Mouse (Mus musculus) hindlimb bud, embryonic 11.5 days (tissue): ENCODE data around the gene Ptpa.
A peak's percentile ranks its signal among the peaks of the same experiment; 100 is the strongest.

Experiments
- DNase-seq: peaks from one replicate; pipeline ENCODE4 v3.0.0-alpha.2; 2012; ENCODE audit warnings: low read depth, low spot score; ENCODE audit errors: extremely low spot score

Gene Ptpa

DNA sequence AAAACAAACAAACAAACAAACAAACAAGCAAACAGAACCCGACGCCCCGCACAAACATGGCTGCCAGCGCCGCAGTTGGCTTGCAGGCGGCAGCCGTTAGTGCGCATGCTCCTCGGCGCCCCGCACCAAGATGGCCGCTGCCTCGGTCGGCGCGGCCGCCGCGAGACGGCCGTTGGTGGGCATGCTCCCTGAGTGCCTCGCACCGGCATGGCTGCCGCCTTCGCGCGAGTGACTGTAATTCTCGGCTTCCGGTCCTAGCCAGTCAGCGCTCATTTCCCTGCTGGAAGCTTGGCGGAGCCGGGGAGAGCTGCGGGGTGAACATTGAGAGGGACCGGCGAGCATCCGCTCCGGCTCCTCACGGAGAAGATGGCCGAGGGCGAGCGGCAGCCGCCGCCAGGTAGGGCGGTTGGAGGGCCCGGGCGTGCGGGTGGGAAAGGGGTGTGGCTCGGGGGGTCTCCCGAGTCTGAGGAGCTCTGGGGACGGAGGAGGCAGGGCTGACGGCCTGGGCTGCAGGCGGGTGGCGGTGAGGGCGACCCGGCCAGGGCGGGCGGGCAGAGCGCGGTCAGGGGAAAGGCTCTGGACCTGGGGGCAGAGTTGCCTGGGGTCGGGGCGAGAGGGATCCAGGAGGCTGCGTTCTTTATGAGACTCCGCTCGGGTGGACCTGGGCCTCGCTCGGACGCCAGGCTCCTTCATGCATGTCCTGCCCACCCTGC lies at the start of gene Ptpa:
Gene Ptpa (plus strand): TSS at position 104 of the 713 bp plus-strand sequence.
- DNase-seq, result peak; percentile 76

DNA sequence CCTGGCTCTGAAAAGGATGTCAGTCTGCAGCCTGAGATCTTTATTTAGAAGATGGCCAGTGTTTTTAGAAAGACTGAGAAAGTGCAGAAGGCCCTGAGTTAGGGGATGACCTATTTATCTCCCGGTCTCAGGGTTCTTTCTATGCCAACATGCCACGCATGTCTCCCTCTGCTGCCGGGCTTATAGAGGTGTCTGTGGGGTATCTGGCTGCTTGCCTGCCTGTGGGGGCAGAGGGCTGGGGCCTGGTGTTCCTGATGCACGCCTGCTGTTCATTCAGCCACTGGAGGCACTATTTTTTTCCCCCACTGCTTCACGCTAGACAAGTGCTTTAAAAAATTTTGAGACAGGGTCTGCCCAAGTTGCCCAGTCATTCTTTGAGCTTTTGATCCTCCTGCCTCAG lies 49.6 kb upstream of the Ptpa start:
- no peak for DNase-seq

DNA sequence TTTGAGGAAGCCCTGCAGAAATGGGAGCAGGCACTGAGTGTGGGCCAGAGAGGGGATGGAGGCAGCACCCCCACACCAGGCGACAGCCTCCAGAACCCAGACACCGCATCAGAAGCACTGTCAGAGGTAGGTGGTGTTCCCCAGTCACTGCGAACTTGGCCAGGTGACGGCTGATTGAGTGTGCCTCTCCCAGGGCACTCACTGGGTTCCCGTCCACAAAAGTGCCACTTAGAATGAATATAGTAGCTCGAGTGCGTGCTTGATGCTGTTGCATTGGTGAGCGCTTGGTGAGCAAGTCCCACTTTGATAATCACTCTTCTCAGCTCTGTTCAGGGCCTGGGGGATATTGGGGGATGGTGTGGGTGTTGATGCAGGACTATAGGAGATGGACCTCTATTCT lies 44.3 kb upstream of the Ptpa start:
- no peak for DNase-seq

DNA sequence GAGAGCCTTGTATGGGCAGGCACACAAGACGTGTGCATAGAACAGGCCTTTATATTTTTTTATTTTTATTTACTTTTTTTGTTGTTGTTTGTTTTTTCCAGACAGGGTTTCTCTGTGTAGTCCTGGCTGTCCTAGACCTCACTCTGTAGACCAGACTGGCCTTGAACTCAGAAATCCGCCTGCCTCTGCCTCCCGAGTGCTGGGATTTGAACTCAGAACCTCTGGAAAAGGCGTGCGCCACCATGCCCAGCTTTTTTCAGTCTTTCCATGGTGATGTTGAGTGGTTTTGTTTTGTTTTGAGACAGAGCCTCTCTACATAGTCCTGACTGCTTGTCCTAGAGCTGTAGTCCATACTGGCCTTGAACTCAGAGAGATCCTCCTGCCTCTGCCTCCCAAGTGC lies 43.1 kb upstream of the Ptpa start:
- DNase-seq, result no peak

DNA sequence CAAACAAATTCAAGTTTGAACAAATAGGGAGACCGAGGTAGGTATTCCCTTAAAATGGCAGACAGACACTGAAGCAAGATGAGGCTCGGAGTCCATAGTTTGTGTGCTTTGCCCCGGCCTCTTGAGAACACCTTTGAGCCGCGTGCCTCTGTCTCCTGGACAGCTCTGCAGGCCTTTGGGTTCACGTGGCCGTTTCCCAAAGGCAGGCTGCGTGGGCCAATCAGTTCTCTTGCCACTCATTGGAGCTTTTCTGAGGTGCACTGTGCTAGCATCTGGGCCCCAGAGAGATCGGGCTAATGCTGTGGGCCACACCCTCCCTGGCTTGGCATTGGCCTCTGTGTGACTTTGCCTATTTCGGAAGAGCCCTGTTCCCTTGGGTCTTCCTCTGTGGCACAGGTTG lies 39.9 kb upstream of the Ptpa start:
- no peak for DNase-seq

DNA sequence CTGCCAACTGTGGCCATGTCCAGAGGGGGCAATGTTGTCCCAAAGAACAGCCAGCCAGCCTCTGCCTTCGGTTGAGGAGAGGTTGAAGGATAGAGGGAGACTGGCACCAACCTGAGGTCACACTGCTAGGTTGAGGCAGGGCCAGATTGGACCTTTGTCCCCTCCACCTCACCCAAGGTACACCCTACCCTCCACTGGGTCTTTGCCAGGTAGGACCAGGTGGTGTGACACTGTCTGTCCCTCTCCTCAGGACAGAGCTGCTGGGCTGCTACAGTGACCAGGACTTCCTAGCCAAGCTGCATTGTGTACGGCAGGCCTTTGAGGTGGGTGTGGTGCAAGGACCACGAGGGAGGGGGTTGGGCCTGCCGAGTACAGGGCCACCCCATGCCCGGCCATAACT lies 38.1 kb upstream of the Ptpa start:
- DNase-seq, result no peak

DNA sequence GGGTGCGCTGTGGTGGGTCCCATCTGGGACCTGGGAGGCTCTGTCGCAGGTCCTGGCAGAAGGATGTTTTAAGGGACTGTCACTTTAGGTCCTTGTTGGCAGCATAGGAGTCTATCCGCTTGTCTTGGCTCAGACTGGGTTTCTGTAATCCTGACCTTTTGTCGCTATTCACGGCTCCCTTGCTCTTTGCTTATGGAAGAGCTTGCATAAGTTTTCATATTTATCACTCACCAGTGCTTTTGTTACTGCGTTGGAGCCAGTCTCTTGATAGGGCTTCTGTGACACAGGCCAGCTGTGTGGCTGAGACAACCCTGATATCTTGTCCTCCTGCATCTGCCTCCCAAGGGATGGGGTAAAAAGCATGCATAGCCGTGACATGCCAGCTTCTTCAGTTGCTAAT lies 36.5 kb upstream of the Ptpa start:
- no peak for DNase-seq

DNA sequence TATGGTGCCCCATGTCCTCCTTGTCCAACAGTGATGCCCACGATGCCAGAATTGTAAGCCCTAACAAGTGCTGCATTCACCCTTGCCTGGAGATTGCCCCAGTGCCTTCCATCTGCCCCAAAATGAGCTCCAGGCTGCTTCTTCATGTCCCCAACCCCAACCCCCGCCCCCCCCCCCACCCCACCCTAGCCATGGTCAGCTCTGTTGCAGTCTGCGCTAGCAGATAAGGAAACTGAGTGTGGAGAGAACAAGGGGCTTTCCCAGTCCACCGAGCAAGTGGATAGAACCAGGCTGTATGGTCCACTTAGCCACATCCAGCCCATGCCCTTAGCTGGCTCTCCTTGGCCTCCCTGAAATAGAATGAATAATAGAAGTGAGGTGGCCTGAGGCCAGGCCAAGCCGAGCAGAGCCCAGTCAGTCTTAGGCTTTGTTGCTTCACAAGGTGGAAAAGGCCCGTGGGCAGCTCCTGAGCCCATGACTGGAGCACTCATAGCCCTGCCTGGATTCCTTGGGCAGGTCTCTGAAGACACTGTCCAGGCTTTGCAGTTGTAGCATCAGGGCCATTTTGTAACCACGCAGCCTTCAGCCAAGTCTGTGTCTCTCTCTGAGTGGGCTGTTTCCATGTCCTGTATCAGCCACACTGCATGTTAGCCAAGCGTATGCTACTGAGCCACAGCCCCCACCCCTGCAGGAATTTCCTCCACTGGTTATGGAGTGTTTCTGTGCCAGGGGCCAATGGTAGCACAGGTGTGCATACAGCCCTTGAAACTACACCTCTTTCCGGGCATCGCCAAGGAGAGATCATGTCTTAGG lies 35.1 kb upstream of the Ptpa start:
- DNase-seq, result no peak

DNA sequence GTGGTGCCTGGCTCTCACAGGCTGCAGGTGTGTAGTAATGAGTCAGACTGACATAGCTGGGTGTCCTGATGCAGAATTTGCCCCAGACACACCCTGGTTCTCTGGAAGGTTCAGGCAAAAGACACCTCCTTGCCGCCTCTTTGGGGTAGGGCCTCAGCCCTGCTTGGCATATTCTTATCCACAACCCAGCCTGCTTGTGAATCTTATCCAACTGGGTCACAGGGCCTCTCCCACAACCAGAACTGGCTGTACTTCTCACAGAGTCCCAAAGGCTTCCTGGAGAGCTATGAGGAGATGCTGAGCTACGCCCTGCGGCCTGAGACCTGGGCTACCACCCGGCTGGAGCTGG lies 34.5 kb upstream of the Ptpa start:
- DNase-seq, result no peak

DNA sequence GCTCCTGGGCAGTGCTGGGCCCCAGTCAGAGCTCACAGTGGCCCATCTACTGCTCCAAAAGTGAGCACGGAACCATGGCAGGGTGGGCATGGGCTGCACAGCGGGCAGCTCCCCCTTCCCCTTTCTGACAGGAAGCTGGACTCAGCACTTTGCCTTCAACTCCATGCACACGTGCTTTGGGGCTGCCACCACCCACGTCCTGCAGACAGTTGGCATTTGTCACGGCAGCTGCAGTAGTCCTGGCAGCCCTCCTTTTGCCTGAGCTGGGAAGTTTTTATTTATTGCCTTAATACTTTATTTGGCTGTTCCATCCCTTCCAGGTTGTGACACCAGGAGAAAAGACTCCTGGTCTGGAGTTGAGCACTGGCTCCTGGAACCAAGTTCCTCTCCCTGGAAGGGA lies 31.0 kb upstream of the Ptpa start:
- no peak for DNase-seq

DNA sequence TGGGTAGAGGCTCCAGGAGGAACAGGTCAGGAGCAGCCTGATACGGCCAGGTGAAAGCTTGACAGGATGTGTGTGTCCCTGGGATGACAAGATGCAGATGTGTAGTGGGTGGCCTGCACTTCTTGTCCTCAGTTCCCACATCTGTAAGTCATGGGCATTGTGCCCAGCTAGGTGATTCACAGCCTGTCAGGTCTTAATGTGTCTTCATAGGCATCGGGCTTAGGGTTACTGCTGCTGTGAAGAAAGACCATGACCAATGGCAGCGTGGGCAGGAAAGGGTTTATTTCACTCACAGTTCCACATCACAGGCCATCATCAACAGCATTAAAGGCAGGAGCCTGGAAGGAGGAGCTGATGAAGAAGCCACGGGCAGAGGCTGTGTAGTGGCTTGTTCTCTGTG lies 30.2 kb upstream of the Ptpa start:
- no peak for DNase-seq

DNA sequence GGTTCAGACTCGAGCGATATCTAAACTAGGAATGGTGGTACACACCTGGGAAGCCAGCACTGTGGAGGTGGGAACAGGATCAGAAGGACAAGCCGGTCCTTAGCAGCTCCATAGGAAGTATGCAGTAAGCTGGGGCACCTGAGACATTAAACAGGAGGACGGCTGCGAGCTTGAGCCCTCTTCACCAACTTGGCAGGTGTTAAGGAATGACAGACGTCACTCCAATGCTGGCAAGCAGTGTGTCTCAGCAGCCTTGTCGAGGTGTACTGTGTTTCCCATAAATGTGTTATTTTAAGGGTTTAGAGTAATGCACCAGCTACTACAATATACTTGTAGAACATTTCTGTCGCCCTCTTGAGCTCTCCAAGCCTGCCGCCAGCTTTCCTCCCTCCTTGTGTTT lies 28.9 kb upstream of the Ptpa start:
- no peak for DNase-seq

DNA sequence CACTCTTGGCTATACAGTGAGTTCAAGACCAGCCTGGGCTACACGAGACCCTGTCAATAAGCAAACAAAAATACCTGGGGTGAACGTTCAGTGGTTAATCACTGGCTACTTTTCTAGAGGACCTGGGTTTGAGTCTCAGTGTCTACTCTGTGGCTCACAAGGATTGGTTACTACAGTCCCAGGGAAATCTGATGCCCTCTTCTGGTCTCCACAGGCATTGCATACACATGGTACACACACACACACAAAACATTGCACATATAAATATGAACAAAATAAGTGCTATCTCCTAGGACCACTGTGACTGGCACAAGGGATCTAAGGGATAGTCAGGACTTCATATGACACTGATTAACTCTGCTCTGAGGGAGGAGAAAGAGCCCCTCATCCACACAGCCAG lies 26.8 kb upstream of the Ptpa start:
- DNase-seq, result no peak

DNA sequence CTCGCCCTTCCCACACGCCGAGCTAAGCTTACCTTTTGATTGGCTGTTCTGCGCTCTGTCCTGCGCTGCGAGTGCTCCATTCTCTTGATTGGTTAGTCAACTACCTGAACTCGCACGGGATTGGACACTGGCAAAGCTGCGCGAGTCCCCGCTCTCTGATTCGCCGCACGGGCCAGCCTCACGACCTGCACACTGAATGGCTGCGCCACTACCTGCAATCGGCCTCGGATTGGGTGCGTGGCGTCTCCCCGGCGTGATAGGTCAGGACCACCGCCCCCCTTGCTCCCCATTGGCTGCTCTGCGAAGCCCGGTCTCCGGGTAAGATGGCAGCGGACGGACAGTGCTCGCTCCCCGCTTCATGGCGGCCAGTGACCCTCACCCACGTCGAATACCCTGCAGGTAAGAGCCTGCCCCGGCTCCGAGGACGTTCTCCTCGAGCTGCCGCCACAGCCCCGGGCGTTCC lies 23.7 kb upstream of the Ptpa start, which contains the start of gene Dolpp1:
Gene Dolpp1 (plus strand): TSS at position 141 of the 463 bp plus-strand sequence.
- peak; percentile 94 for DNase-seq

DNA sequence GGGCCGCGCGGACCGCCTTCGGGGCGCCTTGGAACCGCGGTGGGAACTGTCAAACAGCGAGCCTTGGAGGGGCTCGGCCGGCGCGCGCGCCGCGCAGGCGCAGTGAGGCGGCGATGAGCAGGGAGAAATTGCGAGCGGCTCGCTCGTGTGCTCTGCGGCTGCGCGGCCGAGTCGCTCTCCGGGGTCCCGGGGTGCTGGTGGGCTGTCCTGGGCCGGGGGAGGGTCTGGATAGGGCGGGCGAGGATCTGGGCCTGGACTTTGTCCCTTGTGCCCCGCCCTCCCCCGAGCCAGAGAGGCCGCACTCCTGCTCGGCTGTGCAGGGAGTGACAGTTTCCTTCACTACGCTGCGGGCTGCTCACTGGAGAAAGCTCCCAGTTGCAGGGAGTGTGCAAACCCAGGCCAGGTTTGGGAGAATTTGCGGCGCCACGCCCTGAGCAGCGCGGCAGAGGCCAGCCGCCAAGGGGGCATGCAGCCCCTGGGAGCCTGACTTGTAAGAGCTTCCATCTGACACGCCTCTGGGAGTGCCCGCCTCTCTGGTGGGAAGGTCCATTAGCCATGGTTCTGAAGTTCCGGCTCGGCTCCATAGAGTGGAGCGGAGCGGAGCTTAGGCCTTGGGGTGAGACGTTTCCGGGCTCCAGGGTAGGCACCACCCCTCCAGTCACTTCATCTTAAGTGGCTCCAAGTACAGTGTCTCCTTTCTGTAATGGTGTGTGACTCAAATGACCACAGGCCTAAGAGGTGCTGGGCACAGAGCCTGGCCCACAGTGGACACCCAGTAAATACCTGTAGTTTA lies 23.1 kb upstream of the Ptpa start:
- peak; percentile 50 for DNase-seq

DNA sequence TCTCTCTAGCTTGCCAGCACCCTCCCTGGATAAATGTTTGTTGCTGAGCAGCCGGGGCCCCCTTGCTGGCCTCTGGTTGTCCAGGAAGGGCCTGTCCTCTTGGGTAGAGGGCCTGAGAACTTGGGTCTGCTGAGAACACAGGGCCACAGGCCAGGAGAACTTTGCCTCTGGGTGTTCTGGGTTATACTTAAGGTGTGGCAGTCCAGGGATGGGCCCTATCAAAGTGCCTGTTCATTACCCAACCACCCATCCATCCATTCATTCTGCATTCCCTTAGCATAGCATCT lies 22.5 kb upstream of the Ptpa start:
- no peak for DNase-seq

DNA sequence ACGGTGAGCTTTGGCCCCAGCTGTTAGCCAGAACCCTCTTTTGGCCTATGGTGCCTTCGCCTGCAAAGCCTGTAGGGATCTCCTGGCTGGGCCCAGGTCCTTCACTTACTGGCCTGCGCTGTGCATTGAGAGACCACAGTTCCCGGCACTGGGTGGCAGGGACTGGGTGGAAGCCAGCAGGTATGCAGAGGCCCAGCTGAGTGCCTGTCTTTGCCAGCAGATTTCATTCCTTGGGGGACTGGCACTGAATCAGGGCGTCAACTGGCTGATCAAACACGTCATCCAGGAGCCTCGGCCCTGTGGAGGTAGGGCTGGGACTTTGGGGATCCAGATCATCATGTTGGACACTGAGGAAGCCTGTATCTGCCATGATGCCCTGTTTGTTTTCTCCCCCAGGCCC lies 20.1 kb upstream of the Ptpa start:
- no peak for DNase-seq

DNA sequence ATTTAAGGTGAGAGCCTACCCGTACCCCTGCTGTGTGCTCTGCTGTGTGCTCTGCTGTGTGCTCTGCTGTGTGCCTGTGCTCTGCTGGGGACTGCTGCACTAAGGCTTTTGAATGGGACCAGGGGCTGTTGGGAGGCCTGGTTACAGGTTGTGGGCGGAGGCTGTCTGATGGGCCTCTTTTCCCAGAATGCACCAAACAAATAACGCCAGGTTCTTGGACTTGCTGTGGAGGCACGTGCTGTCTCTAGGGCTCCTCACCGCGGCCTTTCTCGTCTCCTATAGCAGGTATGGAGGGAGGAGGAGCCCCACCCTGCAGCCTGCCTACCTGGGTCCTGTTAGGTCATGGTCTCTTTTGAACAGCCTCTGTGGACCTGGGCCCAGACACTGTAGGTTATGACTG lies 19.6 kb upstream of the Ptpa start:
- no peak for DNase-seq

DNA sequence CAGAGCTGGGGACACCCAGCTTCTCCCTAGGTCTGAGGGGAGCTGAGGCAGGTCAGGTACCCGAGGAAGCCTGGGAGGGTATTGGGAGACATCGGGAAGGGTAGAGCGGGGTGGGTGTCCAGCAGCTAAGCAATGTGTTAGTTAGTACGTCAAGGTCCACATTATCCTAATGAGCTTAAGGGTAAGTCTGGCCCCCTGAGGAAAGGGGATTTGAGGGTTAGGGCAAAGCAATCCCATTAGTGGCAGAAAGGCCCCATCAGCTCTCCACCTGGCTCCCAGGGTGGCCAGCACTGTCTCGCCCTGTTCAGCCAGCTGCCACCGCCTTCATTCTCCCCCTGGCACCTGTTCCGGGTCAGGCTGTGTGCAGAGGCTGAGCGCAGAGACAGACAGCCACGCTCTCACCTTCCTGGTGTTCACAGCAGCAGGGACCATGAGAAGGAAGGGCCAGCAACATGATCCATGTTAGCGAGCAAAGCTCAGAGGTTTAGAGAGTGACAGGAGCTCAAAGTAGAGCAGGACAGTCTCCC lies 17.8 kb upstream of the Ptpa start:
- no peak for DNase-seq

DNA sequence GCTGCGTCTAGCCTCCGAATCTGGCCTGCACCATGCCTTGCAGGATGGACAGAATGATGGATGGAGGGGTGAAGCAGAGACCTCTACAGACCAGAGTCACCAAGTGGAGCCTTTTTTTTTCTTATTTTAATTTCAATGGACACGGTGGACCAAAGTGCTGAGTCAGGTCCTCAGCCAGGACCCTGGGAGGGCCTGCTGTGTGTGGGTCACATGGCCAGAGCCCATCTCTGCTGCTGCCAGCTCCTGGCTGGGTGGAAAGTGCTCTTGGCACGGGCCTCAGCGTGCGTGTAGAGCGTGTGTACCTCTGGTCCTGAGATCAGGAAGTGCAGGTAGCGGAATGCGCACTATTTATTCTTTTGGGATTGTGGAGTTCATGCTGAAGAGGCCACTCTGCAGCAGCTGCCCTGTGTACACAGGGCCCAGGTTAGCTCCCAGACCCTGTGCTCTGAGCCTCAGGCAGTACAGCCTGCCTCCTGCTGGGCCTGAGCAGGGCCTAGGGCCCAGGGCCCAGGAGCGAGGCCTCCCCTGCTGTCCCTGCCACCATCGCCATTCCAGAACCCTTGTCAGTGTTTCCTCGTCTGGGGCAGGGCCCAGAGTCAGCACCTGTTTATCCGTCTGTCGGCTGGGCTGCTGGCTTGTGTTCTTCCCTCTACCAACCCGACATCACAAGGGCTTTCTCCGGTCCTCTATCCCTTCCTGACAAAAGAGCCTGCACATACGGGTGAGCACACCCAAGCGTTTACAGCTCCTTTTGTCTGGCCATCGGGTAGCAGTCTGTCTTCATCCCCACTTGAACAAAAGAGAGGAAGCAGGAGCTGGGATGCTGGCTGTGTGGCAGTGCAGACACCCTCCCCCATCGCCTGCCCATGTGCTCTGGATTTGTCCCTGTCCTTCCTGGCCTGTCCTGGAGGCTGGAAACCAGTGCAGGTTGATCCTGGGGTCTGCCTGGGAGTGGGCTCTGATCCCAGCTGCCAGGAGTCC lies 16.4 kb upstream of the Ptpa start:
- DNase-seq, result no peak

DNA sequence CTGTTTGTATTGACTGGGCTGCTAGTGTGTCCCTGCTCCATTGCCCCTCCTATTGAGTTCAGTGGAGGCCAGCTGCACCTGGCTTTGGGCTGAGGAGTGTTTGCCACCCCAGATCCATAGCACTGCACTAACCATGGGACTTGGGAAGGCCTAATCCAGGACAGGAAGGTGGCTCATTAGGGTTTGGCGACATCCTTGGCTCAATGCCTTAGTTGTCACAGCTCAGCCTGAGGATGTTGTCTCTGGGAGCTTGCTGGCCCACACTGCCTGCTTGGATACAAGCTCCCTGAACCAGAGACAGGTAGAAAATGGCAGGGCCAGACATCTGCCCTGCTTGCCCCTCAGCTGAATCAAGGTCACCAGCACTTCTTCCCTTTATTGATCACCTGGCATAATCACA lies 14.3 kb upstream of the Ptpa start:
- no peak for DNase-seq
